Mouse (Mus musculus) heart, postnatal 0 days (tissue): ENCODE measurements at regions not wholly inside any gene's neighbourhood (a gene's known extent, or its start where the extent isn't known, plus 50 kb on each side); places are given as distances from the start of the nearest gene placed in this dataset.

Source experiments
- ATAC-seq: fragments of 200-750 bp; cut with Nextera tagmentation; 2 replicates; pipeline ENCODE4 v1.8.0; 2017; ENCODE audit warnings: low read depth, moderate number of reproducible peaks, moderate library complexity; ENCODE audit not compliant: insufficient read depth
- DNase-seq: peaks from one replicate; pipeline ENCODE4 v3.0.0-alpha.2; 2016; ENCODE audit warnings: low spot score
- H3K27ac ChIP-seq: fragments of 300-500 bp; sonication (generic); 2 replicates; pipeline ENCODE4 v1.5.1; 2014; ENCODE audit warnings: low read depth, mild to moderate bottlenecking
- H3K27me3 ChIP-seq: fragments of 300-500 bp; sonication (generic); 2 replicates; pipeline ENCODE4 v1.6.1; 2014; ENCODE audit warnings: low read length, mixed read lengths; ENCODE audit not compliant: control insufficient read depth, insufficient read depth
- H3K36me3 ChIP-seq: fragments of 300-500 bp; sonication (generic); replicated peaks from 2 replicates; pipeline ENCODE4 v1.6.1; 2014; ENCODE audit warnings: low read length, mixed read lengths; ENCODE audit not compliant: control insufficient read depth, insufficient read depth
- H3K4me1 ChIP-seq: fragments of 300-500 bp; sonication (generic); 2 replicates; pipeline ENCODE4 v1.6.1; 2014; ENCODE audit warnings: antibody characterized with exemption; ENCODE audit not compliant: control insufficient read depth, insufficient read depth
- H3K4me2 ChIP-seq: fragments of 300-500 bp; sonication (generic); 2 replicates; pipeline ENCODE4 v1.6.1; 2014; ENCODE audit warnings: low read depth, mild to moderate bottlenecking, low read length, moderate library complexity
- H3K4me3 ChIP-seq: fragments of 300-500 bp; sonication (generic); 2 replicates; pipeline ENCODE4 v1.5.1; 2014; ENCODE audit warnings: low read depth, low read length
- H3K9ac ChIP-seq: fragments of 300-500 bp; sonication (generic); replicated peaks from 2 replicates; pipeline ENCODE4 v1.6.1; 2014; ENCODE audit warnings: low read depth, low read length, mixed read lengths
- H3K9me3 ChIP-seq: fragments of 300-500 bp; sonication (generic); replicated peaks from 2 replicates; pipeline ENCODE4 v1.6.1; 2016; ENCODE audit warnings: low read length; ENCODE audit not compliant: control insufficient read depth
- CTCF ChIP-seq: IDR thresholded peaks from 2 replicates; pipeline ENCODE4 v1.5.1; 2016; ENCODE audit warnings: antibody characterized with exemption, control low read depth, low read depth
- EP300 ChIP-seq: IDR thresholded peaks from 2 replicates; pipeline ENCODE4 v1.6.1; 2016; ENCODE audit warnings: antibody characterized with exemption, low read depth
- whole genome bisulfite sequencing: fragments of 180-500 bp; shearing (Covaris S2); extraction: QIAGEN DNeasy Blood & Tissue Kit; methylation state at CpG from one replicate; pipeline ENCODE4 v1.1.7; 2014; 5-methylcytosine and 5-hydroxymethylcytosine counted together

- no peak overlapping the region for H3K4me3 ChIP-seq
- ATAC-seq, result no peak
- no peaks in the 10 kb centered on the region for H3K9me3 ChIP-seq
- 65% methylated on average over 6 of the region's 6 CpGs for WGBS
- H3K27me3 ChIP-seq, result no peaks in the 10 kb centered on the region
- H3K36me3 ChIP-seq, result no peaks in the 10 kb centered on the region
- no peak overlapping the region for H3K9ac ChIP-seq
- no peak for DNase-seq
- TF ChIP-seq CTCF (no peak), EP300 (no peak)
- H3K27ac ChIP-seq, result no peak overlapping the region
- H3K4me2 ChIP-seq, result no peak overlapping the region
- H3K4me1 ChIP-seq, result peaks cover 9% of the 10 kb centered on the region
Observed at GRCm38 (mm10) chr16:77405859-77406258, 196.0 kb downstream of the Gm11146 start.

GRCm38 (mm10) chr16:77405181-77405818, 196.6 kb downstream of the Gm11146 start:
- no peak for DNase-seq
- no peak overlapping the region for H3K4me2 ChIP-seq
- peaks cover 10% of the 10 kb centered on the region for H3K4me1 ChIP-seq
- H3K4me3 ChIP-seq, result no peak overlapping the region
- no peaks in the 10 kb centered on the region for H3K9me3 ChIP-seq
- no peak overlapping the region for H3K27ac ChIP-seq
- H3K36me3 ChIP-seq, result no peaks in the 10 kb centered on the region
- no peak overlapping the region for H3K9ac ChIP-seq
- no peaks in the 10 kb centered on the region for H3K27me3 ChIP-seq
- 79% methylated on average over 8 of the region's 8 CpGs for WGBS
- TF ChIP-seq EP300 (no peak), CTCF (no peak)
- no peak for ATAC-seq

- H3K27me3 ChIP-seq, result no peaks in the 10 kb centered on the region
- H3K9me3 ChIP-seq, result no peaks in the 10 kb centered on the region
- no peak overlapping the region for H3K9ac ChIP-seq
- H3K4me1 ChIP-seq, result peaks cover 10% of the 10 kb centered on the region
- WGBS, result 93% methylated on average over 7 of the region's 7 CpGs
- no peak for ATAC-seq
- no peak for DNase-seq
- no peak overlapping the region for H3K4me3 ChIP-seq
- TF ChIP-seq EP300 (no peak), CTCF (no peak)
- H3K27ac ChIP-seq, result no peak overlapping the region
- H3K36me3 ChIP-seq, result no peaks in the 10 kb centered on the region
- H3K4me2 ChIP-seq, result no peak overlapping the region
Observed at GRCm38 (mm10) chr16:77402711-77403280, 199.1 kb downstream of the Gm11146 start.

- 76% methylated on average over 4 of the region's 4 CpGs for WGBS
- DNase-seq, result no peak
- TF ChIP-seq EP300 (no peak), CTCF (no peak)
- no peaks in the 10 kb centered on the region for H3K36me3 ChIP-seq
- H3K9ac ChIP-seq, result no peak overlapping the region
- H3K4me3 ChIP-seq, result no peak overlapping the region
- no peaks in the 10 kb centered on the region for H3K27me3 ChIP-seq
- peaks cover 10% of the 10 kb centered on the region for H3K4me1 ChIP-seq
- no peaks in the 10 kb centered on the region for H3K9me3 ChIP-seq
- peak overlapping the region; percentile 64 for H3K4me2 ChIP-seq
- peak overlapping the region; percentile 66; the same call in 1 of the 2 replicates for H3K27ac ChIP-seq
- no peak for ATAC-seq
Observed at GRCm38 (mm10) chr16:77401185-77401943, 200.5 kb downstream of the Gm11146 start.

GRCm38 (mm10) chr16:77400276-77400891, 201.5 kb downstream of the Gm11146 start:
- H3K4me1 ChIP-seq, result peaks cover 10% of the 10 kb centered on the region
- H3K4me2 ChIP-seq, result peak overlapping the region; percentile 64
- ATAC-seq (peak; percentile 69; the same call in 1 of the 2 replicates), DNase-seq (peak; percentile 58)
- TF ChIP-seq CTCF (no peak), EP300 (no peak)
- no peaks in the 10 kb centered on the region for H3K36me3 ChIP-seq
- H3K4me3 ChIP-seq, result peak overlapping the region; percentile 45
- 2% methylated on average over 13 of the region's 13 CpGs for WGBS
- no peaks in the 10 kb centered on the region for H3K27me3 ChIP-seq
- H3K27ac ChIP-seq, result peak overlapping the region; percentile 66
- peak overlapping the region; percentile 45 for H3K9ac ChIP-seq
- no peaks in the 10 kb centered on the region for H3K9me3 ChIP-seq
